Mouse (Mus musculus): Measurements from ENCODE around the gene Ganc. TPM values are rescaled to one million over a fixed set of nuclear protein-coding genes. Genes with fewer than 3 reads are reported as not detected.

Gene Ganc
- 10.1 and 10.7 TPM in 2 replicates for polyA plus RNA-seq (2015; fragmentation: Nextera tagmentation; extraction: Ambion mirVana)

DNA sequence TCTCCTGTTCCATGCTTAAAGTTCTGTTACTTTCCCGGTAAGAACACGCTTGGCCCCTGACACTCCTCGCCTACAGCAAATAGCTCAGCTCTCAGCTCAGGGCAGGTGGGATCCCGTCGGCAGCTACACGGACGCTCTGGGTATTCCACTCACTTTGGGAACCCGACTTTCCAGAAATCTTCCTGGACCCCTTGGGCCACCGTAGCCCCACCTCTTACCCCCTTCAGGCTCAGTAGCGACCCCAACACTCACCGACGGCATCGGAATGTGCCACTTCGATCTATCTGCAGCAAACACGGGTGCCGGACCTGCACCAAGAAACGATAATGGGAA, at the start of gene Ganc:
Gene Ganc, plus strand, starts transcription at position 244 of the 333 bp plus-strand sequence.
- Histone ChIP-seq H3K27me3 (replicated peaks) (no peaks in the 10 kb centered on the region), H3K4me3 (replicated peaks) (peak within 1 kb of the TSS; percentile 87), H3K36me3 (no peaks in the 10 kb centered on the region; the same call in 1 of the 2 replicates), H3K9me3 (replicated peaks) (0 out of 2 replicates have a peak, but pooled peaks cover 4% of the 10 kb centered on the region), H3K4me1 (peaks cover 27% of the 10 kb centered on the region), H3K9ac (replicated peaks) (peak within 1 kb of the TSS; percentile 79), H3K27ac (replicated peaks) (peak within 1 kb of the TSS; percentile 92), H3K4me2 (peak within 1 kb of the TSS; percentile 87)
- WGBS: under 1% methylated on average over 17 of the region's 17 CpGs
- ATAC-seq (ENCODE audit: low FRiP score): peak; percentile 83

DNA sequence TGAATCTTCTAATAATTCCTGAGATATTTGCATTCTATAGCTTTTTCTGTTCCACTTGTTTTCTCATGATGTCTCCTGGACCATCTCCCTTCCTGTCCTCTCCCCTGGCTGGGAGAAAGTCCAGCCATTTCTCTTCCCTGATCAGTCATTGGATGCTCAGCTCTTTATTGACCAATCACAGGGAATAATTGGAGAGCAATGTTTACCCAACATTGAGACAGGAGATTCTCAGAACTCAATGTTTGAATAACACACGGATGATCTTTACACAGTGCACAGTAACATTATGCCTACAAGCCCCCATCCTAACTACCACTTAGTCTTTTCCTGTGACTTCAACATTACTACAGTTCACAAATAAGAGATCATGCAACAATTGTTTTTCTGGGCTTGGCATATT, 43.3 kb upstream of the Ganc start:
- H3K27me3 ChIP-seq (replicated peaks): no peaks in the 10 kb centered on the region
- no peak overlapping the region for H3K4me3 ChIP-seq (replicated peaks)
- no peak for ATAC-seq (ENCODE audit: low FRiP score)
- WGBS: 86% methylated on average over 1 of the region's 1 CpGs
- no peak overlapping the region for H3K9ac ChIP-seq (replicated peaks)
- H3K4me2 ChIP-seq: no peak overlapping the region
- no peak overlapping the region for H3K27ac ChIP-seq (replicated peaks)
- no peaks in the 10 kb centered on the region for H3K4me1 ChIP-seq
- H3K36me3 ChIP-seq: peaks cover 60% of the 10 kb centered on the region
- H3K9me3 ChIP-seq (replicated peaks): no peaks in the 10 kb centered on the region

DNA sequence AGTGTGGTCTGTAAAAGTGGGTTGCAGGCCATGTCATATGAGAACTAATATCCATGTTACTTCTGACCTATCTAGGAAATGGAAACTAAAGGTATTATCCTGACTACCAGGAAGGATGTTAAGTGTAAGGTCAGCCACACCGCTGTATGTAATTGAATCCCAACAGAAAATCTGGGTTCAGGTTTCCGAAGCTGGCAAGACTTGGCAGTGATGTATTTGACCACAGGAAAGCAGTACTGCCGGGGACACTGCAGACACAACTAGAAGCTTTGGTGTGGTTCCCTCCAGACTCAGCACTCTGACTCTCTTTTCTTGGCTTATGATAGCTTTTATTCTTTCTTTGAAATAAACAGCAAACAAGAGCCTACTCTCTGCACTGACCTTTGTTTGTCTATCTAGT, 37.2 kb upstream of the Ganc start:
- H3K9ac ChIP-seq (replicated peaks): no peak overlapping the region
- H3K27ac ChIP-seq (replicated peaks): no peak overlapping the region
- H3K4me2 ChIP-seq: no peak overlapping the region
- no peaks in the 10 kb centered on the region for H3K9me3 ChIP-seq (replicated peaks)
- no peaks in the 10 kb centered on the region for H3K4me1 ChIP-seq
- no peak for ATAC-seq (ENCODE audit: low FRiP score)
- H3K27me3 ChIP-seq (replicated peaks): no peaks in the 10 kb centered on the region
- 96% methylated on average over 3 of the region's 3 CpGs for WGBS
- H3K4me3 ChIP-seq (replicated peaks): no peak overlapping the region
- H3K36me3 ChIP-seq: peaks cover 68% of the 10 kb centered on the region

DNA sequence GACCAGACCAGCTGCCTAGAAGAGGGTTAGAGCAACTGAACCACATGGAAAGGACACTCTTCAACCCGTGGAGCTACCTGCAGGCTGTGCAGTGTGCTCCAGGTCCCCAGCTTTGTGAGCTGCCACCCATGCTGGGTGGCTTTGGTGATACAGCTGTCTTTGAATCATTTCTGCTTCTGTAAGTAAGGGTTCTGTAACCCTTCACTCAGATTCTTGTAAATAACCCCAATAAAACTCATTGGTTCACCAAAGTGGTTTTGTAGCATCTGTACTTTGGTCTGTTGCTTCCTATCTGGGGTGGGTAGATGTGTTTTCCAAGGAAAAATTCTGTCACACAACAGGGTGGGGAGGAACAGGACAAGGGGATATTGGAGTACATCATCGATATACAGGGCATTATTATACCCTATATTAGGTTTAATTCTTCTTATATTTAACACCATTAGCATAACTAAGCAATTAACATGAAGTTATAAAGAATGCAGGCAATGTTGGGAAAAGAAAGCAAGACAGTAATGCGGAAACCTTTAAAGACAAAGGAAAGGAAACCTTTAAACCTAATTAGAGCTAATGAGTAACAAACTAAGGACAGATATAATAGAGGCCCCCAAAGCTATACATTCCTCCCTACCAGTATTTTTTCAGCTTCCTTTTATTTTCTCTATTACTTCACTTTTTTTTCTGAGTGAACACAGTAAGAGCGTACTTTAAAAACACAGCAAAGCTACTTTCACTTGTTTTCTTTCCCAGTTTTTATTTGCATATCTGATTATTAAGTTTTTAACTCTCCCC, 36.1 kb upstream of the Ganc start:
- Histone ChIP-seq H3K4me1 (no peaks in the 10 kb centered on the region), H3K9me3 (replicated peaks) (no peaks in the 10 kb centered on the region), H3K27me3 (replicated peaks) (no peaks in the 10 kb centered on the region), H3K4me3 (replicated peaks) (no peak overlapping the region), H3K27ac (replicated peaks) (no peak overlapping the region), H3K9ac (replicated peaks) (no peak overlapping the region), H3K4me2 (no peak overlapping the region), H3K36me3 (peaks cover 67% of the 10 kb centered on the region)
- WGBS: 94% methylated on average over 4 of the region's 4 CpGs
- ATAC-seq (ENCODE audit: low FRiP score): no peak

DNA sequence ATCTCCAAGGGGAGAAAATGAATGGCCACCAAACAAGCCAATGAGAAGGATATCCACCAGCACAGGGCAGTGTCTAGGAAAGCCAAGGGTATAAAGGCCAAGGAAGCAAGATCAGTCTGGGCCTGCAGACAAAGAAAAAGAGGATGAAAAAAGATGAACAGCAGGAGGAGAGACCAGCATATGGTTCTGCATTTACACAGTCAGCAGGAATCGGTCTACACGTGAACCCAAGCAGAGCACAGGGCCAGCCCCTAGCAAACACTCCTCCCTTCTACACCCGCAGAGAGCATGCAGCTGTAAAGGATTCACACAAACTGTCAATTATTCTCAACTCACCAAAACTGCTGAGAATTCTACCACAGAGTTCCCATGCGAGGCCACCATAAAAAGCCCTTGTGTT, 29.8 kb upstream of the Ganc start:
- H3K27me3 ChIP-seq (replicated peaks): no peaks in the 10 kb centered on the region
- no peak overlapping the region for H3K27ac ChIP-seq (replicated peaks)
- no peaks in the 10 kb centered on the region for H3K4me1 ChIP-seq
- H3K4me3 ChIP-seq (replicated peaks): no peak overlapping the region
- WGBS: 74% methylated on average over 4 of the region's 4 CpGs
- ATAC-seq (ENCODE audit: low FRiP score): no peak
- no peak overlapping the region for H3K9ac ChIP-seq (replicated peaks)
- H3K36me3 ChIP-seq: peaks cover 65% of the 10 kb centered on the region
- no peak overlapping the region for H3K4me2 ChIP-seq
- H3K9me3 ChIP-seq (replicated peaks): no peaks in the 10 kb centered on the region

DNA sequence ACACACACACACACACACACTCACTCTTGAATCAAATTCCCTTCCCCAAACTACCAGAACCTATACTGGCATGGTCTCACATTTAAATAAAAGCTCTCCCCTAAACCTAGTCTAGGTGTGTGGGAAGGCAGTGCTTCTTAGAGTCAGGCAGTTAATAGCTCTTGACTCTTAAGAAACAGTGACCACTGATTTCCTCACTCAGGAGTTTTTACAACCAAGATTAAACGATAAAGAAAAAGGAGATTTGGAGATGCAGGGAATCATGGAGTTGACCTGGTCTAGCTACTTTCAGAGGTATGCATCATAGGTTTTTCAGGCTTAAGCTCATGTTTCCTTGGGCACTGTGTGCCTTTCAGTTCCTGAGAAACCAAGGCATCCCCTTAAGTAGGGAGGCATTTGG, 17.4 kb upstream of the Ganc start:
- H3K4me1 ChIP-seq: no peaks in the 10 kb centered on the region
- no peak overlapping the region for H3K4me3 ChIP-seq (replicated peaks)
- H3K9me3 ChIP-seq (replicated peaks): no peaks in the 10 kb centered on the region
- H3K27me3 ChIP-seq (replicated peaks): no peaks in the 10 kb centered on the region
- no peak for ATAC-seq (ENCODE audit: low FRiP score)
- H3K36me3 ChIP-seq: peaks cover 55% of the 10 kb centered on the region
- no peak overlapping the region for H3K4me2 ChIP-seq
- no peak overlapping the region for H3K9ac ChIP-seq (replicated peaks)
- no peak overlapping the region for H3K27ac ChIP-seq (replicated peaks)
- 95% methylated on average over 1 of the region's 1 CpGs for WGBS

DNA sequence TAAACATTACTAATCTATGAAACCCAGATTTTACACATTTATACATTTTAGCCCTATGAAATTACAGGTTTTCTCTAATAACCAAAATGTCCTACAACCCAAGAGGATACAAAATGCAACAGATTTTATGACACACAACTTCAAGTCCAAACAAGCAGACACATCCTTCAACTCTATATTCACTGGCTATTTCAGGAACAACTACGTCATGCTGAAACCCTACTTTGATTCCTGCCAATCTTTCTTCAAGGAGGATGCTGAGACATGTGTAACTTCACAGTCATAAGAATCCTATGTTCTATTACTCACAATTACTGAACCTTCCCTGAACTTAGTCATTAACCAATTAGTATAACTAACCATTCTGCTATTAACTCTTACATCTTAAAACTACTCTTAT, 16.4 kb upstream of the Ganc start:
- H3K9ac ChIP-seq (replicated peaks): no peak overlapping the region
- H3K27ac ChIP-seq (replicated peaks): no peak overlapping the region
- no peaks in the 10 kb centered on the region for H3K27me3 ChIP-seq (replicated peaks)
- H3K4me1 ChIP-seq: no peaks in the 10 kb centered on the region
- no peaks in the 10 kb centered on the region for H3K9me3 ChIP-seq (replicated peaks)
- no peak for ATAC-seq (ENCODE audit: low FRiP score)
- peaks cover 50% of the 10 kb centered on the region for H3K36me3 ChIP-seq
- no peak overlapping the region for H3K4me3 ChIP-seq (replicated peaks)
- 95% methylated on average over 1 of the region's 1 CpGs for WGBS
- H3K4me2 ChIP-seq: no peak overlapping the region

DNA sequence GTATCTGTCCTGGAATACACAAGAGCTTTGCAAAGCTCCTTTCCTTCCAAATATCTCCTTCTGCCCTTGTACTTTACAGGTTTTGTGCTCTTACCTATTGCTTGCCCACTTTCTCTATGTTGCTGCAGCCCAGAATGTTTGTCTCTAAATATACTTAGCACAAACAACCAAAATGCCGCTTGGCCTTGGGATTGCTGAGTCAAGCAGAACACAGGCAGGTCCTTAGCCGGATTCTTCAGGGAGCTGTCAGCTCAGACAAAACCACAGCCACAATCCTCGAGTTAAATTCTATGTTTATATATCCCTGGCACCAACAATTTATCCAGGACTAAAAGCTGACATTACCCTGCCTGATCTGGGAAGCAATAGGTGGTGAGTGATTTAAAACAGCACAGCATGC, 14.3 kb upstream of the Ganc start:
- WGBS: 90% methylated on average over 3 of the region's 3 CpGs
- no peak for ATAC-seq (ENCODE audit: low FRiP score)
- H3K36me3 ChIP-seq: peaks cover 54% of the 10 kb centered on the region

DNA sequence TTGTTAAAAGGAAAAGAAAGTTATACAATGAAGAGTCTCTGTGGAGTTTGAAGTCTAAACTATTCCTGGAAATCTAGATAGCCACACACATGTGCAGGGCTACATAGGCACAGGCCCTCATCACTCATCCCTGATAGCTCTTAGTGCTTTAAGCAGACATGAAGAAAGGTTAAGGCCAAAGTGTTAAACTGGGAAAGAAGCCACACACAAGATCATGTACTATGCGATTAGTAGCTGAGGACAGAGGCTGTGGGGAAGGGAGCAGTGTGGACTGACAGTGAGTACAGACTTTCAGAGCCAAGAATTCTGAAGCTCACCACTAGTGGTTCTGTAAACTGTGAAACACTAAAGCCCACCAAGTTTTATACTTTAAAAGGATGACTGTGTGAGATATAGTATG, 12.8 kb upstream of the Ganc start:
- Histone ChIP-seq H3K27ac (replicated peaks) (no peak overlapping the region), H3K4me2 (no peak overlapping the region), H3K36me3 (peaks cover 57% of the 10 kb centered on the region), H3K27me3 (replicated peaks) (no peaks in the 10 kb centered on the region), H3K9ac (replicated peaks) (no peak overlapping the region), H3K4me1 (no peaks in the 10 kb centered on the region), H3K9me3 (replicated peaks) (no peaks in the 10 kb centered on the region), H3K4me3 (replicated peaks) (no peak overlapping the region)
- ATAC-seq (ENCODE audit: low FRiP score): no peak
- WGBS: 100% methylated on average over 1 of the region's 1 CpGs

More for the DNA sequence above, 14.3 kb upstream of the Ganc start:
- no peaks in the 10 kb centered on the region for H3K4me1 ChIP-seq
- no peaks in the 10 kb centered on the region for H3K9me3 ChIP-seq (replicated peaks)
- no peak overlapping the region for H3K9ac ChIP-seq (replicated peaks)
- H3K4me3 ChIP-seq (replicated peaks): no peak overlapping the region
- H3K27ac ChIP-seq (replicated peaks): no peak overlapping the region
- no peak overlapping the region for H3K4me2 ChIP-seq
- H3K27me3 ChIP-seq (replicated peaks): no peaks in the 10 kb centered on the region

DNA sequence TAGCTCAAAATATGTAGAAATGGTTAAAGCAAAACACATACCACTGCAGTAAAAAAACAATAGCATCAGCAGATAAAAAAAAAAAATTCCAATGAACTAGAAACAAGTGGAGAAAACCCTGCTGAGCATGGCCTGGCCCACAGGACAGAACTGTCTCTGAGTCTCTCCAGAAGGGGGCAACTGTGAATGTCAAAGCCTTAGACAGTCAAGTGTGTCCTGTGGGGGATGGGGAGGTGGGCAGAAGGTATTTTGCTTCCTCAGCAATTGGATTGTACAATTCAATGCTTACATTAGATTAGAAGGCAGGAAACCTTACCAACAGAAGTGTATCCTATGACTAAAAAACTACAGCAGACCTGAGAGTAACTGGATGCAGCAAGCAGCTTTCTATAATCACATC, 11.3 kb upstream of the Ganc start:
- H3K4me1 ChIP-seq: no peaks in the 10 kb centered on the region
- H3K4me3 ChIP-seq (replicated peaks): no peak overlapping the region
- H3K4me2 ChIP-seq: no peak overlapping the region
- no peak for ATAC-seq (ENCODE audit: low FRiP score)
- no peaks in the 10 kb centered on the region for H3K27me3 ChIP-seq (replicated peaks)
- H3K27ac ChIP-seq (replicated peaks): no peak overlapping the region
- H3K9ac ChIP-seq (replicated peaks): no peak overlapping the region
- no peaks in the 10 kb centered on the region for H3K9me3 ChIP-seq (replicated peaks)
- peaks cover 65% of the 10 kb centered on the region for H3K36me3 ChIP-seq

DNA sequence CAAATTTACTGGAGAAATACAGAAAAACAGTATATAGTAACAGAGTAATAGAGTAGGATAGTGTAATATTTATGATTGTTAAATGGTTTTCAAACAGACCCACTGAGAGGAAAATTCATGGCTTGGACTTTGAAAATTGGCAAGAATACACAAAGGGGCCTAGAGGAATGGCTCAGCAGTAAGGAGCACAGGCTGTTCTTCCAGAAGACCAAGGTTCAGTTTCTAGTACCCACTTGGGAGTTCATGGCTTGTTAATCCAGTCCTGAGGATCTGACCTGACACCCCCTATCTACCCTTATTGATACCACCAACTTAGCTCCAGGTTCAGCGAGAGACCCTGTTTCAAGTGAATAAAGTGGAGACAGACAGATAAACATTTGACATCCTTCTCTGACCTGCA, 5.7 kb upstream of the Ganc start:
- 94% methylated on average over 1 of the region's 1 CpGs for WGBS
- Histone ChIP-seq H3K4me3 (replicated peaks) (no peak overlapping the region), H3K27me3 (replicated peaks) (no peaks in the 10 kb centered on the region), H3K27ac (replicated peaks) (no peak overlapping the region), H3K36me3 (peaks cover 32% of the 10 kb centered on the region), H3K4me2 (no peak overlapping the region), H3K9me3 (replicated peaks) (no peaks in the 10 kb centered on the region), H3K4me1 (peaks cover 13% of the 10 kb centered on the region), H3K9ac (replicated peaks) (no peak overlapping the region)
- ATAC-seq (ENCODE audit: low FRiP score): no peak

DNA sequence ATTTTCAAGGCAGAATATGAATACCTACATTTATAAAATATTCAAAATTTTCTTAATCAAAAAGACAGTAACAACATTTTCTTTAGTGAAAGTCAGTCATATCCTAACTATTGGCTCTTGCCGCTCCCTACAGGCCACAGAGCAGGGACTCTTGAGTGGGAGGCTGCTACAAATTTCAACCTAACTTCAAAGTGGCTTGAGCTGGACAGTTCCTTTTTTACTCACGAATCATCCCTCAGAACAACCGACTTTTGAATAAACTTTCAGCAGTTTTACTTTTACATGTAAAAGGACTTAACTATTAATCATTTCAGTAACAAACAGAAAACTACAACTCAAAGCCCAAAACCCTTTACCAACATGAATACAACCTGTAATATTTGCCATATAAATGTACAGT, 883 bp upstream of the Ganc start:
- Histone ChIP-seq H3K9me3 (replicated peaks) (0 out of 2 replicates have a peak, but pooled peaks cover 4% of the 10 kb centered on the region), H3K9ac (replicated peaks) (0 out of 2 replicates have a peak overlapping the region, but pooled peaks have one; percentile 79)
- whole genome bisulfite sequencing: 60% methylated on average over 3 of the region's 3 CpGs

More for the DNA sequence above, 883 bp upstream of the Ganc start:
- peaks cover 27% of the 10 kb centered on the region for H3K4me1 ChIP-seq
- H3K4me2 ChIP-seq: peak overlapping the region; percentile 87
- no peaks in the 10 kb centered on the region for H3K27me3 ChIP-seq (replicated peaks)
- H3K27ac ChIP-seq (replicated peaks): no peak overlapping the region
- no peak for ATAC-seq (ENCODE audit: low FRiP score)
- H3K36me3 ChIP-seq: no peaks in the 10 kb centered on the region; the same call in 1 of the 2 replicates
- peak overlapping the region; percentile 87; the same call in 1 of the 2 replicates for H3K4me3 ChIP-seq (replicated peaks)

Measured in neural tube, embryonic 15.5 days (tissue).